Mouse (Mus musculus) brain, adult 2 months (tissue): Measurements from ENCODE around the gene Ak9.
"Not testable (repeated sequence)": the region's sequence is repeated elsewhere in the genome, so short reads cannot be mapped to it uniquely, and the experiment has no call there.

Source experiments
- DNase-seq: peaks from one replicate; pipeline ENCODE4 v3.0.0; 2011; ENCODE audit warnings: low read depth, low spot score

The Ak9 gene

GRCm38 (mm10) chr10:41332533-41333043 lies 28.8 kb downstream of the Ak9 start:
- DNase-seq = no peak

GRCm38 (mm10) chr10:41341346-41341745 lies 37.6 kb downstream of the Ak9 start:
- no peak for DNase-seq

DNA sequence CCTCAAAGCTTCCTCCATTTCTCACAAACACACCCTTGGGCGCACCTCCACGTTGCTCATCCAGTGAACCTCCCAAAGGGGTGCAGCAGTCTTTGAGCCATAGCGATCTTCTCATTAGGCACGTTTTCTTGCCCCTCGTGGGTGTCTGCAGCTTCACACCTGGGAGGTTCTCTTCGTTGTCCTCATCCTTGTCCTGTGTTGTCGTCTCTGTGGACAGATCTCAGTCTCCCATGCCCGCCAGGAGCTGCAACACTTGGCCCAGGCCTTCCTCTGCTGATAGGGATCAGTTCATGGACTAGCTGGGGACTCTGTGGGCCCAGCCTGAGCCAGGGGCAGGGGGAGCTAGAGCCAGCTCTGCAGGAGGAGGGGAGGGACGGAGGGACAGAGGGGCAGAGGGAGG lies 61.3 kb downstream of the Ak9 start:
- DNase-seq = no peak

DNA sequence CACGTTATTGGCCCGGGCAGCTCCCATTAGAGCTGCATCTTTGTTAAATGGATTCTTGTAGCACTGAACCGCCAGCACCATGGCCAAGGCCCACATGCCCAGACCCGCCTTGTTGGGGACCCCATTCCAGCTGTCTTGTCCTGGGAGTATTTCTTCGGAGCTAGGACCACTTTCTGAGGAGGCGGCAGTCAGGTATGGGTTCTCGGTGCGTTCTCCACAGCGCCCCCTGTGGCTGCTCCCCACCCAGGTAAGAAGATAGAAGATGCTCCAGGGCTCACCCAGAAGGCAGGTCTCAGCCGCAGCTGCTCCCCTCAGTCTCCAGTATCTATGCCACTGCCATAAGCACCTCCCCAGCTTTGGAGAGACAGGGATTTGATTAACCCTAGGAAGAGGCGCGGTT lies 76.7 kb downstream of the Ak9 start:
- DNase-seq = no peak

GRCm38 (mm10) chr10:41385506-41386221 lies 81.9 kb downstream of the Ak9 start:
- DNase-seq = peak; percentile 17

- no peak for DNase-seq
Observed at GRCm38 (mm10) chr10:41393555-41393954, 89.8 kb downstream of the Ak9 start.

DNA sequence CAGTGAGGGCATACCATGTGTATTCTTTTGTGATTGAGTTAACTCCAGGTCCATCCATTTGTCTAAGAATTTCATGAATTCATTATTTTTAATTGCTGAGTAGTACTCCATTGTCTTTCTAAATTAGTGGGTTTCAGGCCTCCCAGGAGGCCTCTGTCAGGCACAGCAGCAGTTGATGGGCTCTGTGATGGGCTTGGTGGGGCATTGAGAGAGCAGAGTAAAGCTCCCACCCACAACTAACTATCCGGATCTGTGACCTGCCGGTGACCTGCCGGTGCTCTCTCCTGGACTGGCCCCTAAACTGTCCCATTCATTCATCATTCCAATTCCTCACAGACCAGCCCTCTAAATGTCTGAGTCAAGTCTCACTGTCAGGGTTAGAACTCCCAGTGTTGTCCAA lies 97.3 kb downstream of the Ak9 start:
- DNase-seq = no peak

GRCm38 (mm10) chr10:41403364-41403763 lies 99.6 kb downstream of the Ak9 start:
- no peak for DNase-seq

GRCm38 (mm10) chr10:41403893-41404612 lies 100.3 kb downstream of the Ak9 start:
- DNase-seq = peak; percentile 63

DNA sequence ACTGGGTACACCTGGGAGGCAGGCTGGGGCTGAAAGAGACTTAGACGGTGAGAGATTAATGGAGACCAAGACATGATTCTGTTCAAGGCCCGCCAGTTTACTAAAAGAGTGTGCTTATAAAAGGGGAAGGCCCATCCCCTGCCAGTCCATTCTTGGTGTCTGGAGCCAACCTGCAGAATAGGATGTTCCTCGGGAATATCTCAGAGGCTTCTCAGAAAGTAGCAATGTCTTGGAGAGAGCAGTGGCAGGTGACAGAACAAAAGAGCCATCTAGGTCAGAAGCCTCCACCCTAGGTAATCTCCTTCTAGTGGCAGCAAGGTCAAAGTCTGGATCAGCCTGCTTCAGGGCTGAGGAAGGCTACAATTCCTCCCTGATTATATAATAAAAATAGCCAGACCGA lies 106.4 kb downstream of the Ak9 start:
- DNase-seq = not testable (repeated sequence)

GRCm38 (mm10) chr10:41410821-41411220 lies 107.0 kb downstream of the Ak9 start:
- not testable (repeated sequence) for DNase-seq

- DNase-seq = not testable (repeated sequence)
Observed at GRCm38 (mm10) chr10:41413471-41413870, 109.7 kb downstream of the Ak9 start.

DNA sequence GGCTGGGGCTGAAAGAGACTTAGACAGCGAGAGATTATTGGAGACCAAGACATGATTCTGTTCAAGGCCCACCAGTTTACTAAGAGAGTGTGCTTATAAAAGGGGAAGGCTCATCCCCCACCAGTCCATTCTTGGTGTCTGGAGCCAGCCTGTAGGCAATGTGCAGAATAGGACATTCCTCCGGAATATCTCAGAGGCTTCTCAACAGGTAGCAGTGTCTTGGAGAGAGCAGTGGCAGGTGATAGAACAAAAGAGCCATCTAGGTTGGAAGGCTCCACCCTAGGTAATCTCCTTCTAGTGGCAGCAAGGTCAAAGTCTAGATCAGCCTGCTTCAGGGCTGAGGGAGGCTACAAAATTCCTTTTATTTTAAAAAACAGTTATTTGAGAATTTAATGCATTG lies 111.6 kb downstream of the Ak9 start:
- not testable (repeated sequence) for DNase-seq

GRCm38 (mm10) chr10:41420496-41421200 lies 116.9 kb downstream of the Ak9 start:
- DNase-seq = no peak

- no peak for DNase-seq
Observed at GRCm38 (mm10) chr10:41423681-41424080, 119.9 kb downstream of the Ak9 start.

DNA sequence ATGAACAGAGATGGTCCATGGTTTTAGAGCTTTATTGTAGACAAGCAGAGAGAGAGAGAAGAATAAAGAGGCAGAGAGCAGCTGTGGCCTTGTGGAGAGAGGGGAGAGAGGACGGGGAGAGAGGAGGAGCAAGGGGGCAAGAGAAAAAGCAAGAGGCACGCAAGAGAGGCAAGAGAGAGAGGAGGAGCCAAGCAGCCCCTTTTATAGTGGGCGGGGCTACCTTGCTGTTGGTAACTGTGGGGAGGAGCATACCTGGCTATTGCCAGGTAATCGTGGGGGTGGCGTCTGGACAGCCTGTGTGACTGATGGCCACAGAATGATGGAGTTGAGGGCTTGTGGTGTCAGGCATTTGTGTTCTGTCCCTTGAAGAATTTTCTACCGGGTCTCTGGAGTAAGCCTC lies 122.6 kb downstream of the Ak9 start:
- DNase-seq = no peak

GRCm38 (mm10) chr10:41434624-41435023 lies 130.8 kb downstream of the Ak9 start:
- DNase-seq = peak; percentile 50

- no peak for DNase-seq
Observed at GRCm38 (mm10) chr10:41435141-41435540, 131.4 kb downstream of the Ak9 start.

DNA sequence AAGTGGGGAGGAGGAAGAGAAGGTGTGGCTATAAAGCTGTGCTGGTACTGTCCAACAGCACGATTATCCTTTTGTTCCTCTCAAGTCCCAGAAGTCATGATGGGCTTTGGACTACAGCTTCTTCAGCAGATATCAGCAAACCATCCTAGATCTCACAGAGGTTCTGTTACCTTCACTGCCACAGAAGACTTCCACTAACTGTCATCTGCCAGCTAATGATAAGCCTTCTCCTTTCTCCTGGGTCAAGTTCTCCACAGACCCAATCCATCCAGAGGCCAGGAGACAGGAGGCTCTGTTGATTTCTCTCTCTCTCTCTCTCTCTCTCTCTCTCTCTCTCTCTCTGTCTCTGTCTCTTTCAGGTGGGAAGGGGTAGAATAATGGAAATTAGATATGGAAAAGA lies 144.4 kb downstream of the Ak9 start:
- no peak for DNase-seq

DNA sequence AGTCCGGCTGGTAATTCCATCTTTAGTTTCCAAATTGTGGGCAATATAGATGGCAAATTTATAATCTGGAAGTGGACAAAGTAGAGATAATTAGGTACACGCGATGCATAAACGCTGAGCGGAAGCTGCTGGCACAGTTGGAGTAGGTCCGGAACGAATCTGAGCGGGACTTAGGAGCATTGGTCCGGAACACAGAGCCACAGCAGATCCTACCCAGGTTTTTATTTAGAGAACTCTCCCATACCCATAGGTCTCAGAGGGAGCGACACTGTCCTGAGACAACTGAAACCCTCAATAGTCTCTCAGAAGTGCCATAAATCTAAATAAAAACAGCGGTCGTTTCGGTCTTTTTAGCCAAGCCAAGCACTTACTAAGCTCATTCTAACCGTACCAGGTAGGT lies 145.9 kb downstream of the Ak9 start:
- DNase-seq = peak; percentile 82

DNA sequence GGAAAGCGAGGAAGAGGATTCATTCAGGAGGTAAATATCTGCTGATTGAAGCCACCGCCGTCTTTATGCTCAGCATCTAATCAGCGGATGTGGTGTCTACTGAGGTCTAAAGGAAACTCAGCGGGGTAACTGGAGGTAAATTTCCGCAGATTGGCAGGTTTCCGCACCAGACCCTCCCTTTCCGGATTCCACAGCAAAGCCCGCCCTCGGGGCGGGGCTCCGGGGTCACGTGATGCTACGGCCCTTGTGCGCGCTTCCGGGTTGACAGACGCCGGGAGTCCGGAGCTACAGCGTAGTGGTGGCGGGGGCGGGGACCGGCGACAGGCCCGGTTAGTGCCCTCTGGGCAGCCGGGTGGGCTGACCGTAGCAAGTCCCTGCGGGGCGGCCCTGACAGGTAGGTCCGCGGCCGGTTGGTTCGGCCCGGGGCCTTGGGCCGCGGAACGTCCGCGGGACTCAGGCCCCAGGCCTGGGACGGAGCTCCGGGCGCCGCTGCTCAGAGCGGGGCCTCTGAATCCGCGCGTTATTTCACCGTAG lies 146.4 kb downstream of the Ak9 start, which contains the start of gene Zbtb24:
TSS of gene Zbtb24 (plus strand) at position 247 of the 534 bp plus-strand sequence.
- peak; percentile 98 for DNase-seq
